In the genomic region with DNA sequence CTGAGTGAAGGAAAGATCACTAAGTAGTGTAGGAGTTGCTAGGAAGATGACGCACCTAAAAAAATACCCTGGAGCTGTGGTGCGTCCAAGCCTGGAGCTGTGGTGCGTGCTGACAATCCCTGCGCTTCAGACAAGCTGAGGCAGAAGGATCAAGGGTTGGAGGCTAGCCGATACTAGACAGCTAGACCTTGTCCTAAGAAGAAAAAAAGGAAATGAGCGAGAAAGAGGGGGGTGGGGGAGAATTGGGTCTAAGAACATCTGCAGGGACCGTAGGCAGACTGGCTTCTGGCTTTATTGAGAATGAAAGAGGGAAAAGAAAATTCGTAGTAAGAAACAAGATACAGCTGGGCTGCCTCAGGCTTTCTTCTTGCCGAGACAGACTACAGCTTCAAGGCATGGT, we compare ENCODE assay signal across 22 mouse cellular contexts. TPM values are rescaled to one million over a fixed set of nuclear protein-coding genes. Genes with fewer than 3 reads are reported as not detected.
A peak's percentile ranks its signal among the peaks of the same experiment; 100 is the strongest.
DNase-seq lines count a peak whose midpoint lies in the region; ATAC-seq and TF ChIP-seq lines count a peak whose summit lies in the region.
"Had no signal": no experiment of that assay in that cellular context is flagged by ENCODE, and none has a peak within 500 bp of the region (broad histone marks: within the 10 kb centered on the region; RNA-seq: fewer than 3 reads in every experiment).

No protein-coding gene starts in this region.

- 61% methylated on average over 9 of the region's 9 CpGs for WGBS in forebrain, embryonic 10.5 days
- WGBS in forebrain, embryonic 16.5 days = 64% methylated on average over 9 of the region's 9 CpGs
- WGBS in kidney, postnatal 0 days = 25% methylated on average over 9 of the region's 9 CpGs
- 54% methylated on average over 9 of the region's 9 CpGs for WGBS in stomach, embryonic 15.5 days
- WGBS in stomach, postnatal 0 days = 48% methylated on average over 9 of the region's 9 CpGs
- WGBS in stomach, embryonic 16.5 days = 43% methylated on average over 9 of the region's 9 CpGs

- no peaks in the 10 kb centered on the region for H3K9me3 ChIP-seq in forebrain, embryonic 10.5 days
- no peaks in the 10 kb centered on the region for H3K9me3 ChIP-seq in forebrain, embryonic 16.5 days (ENCODE audit: control insufficient read depth, low read length)
- H3K9me3 ChIP-seq in kidney, postnatal 0 days (replicated peaks; ENCODE audit: low read length) = no peaks in the 10 kb centered on the region
- no peaks in the 10 kb centered on the region for H3K9me3 ChIP-seq in stomach, embryonic 15.5 days
- no peaks in the 10 kb centered on the region for H3K9me3 ChIP-seq in stomach, postnatal 0 days (ENCODE audit: control insufficient read depth, low read length)
- H3K9me3 ChIP-seq in stomach, embryonic 16.5 days (replicated peaks; ENCODE audit: control insufficient read depth, low read length) = no peaks in the 10 kb centered on the region
- H3K9me3 ChIP-seq: heart, embryonic 12.5 days; hindbrain, embryonic 12.5 days; limb, embryonic 15.5 days; liver, embryonic 15.5 days had no signal

- no peak overlapping the region for H3K4me3 ChIP-seq in forebrain, embryonic 10.5 days
- H3K4me3 ChIP-seq in forebrain, embryonic 16.5 days (replicated peaks; ENCODE audit: low read length) = no peak overlapping the region
- H3K4me3 ChIP-seq in kidney, postnatal 0 days (replicated peaks; ENCODE audit: low read depth, low read length) = no peak overlapping the region
- no peak overlapping the region for H3K4me3 ChIP-seq in stomach, embryonic 15.5 days (replicated peaks)
- H3K4me3 ChIP-seq in stomach, postnatal 0 days (ENCODE audit: low read depth, low read length) = no peak overlapping the region
- H3K4me3 ChIP-seq in stomach, embryonic 16.5 days (replicated peaks; ENCODE audit: low read length) = no peak overlapping the region
- H3K4me3 ChIP-seq: gastrocnemius, adult 2 months; heart, embryonic 12.5 days; hindbrain, embryonic 12.5 days; limb, embryonic 15.5 days; liver, embryonic 15.5 days; myocyte had no signal

- H3K4me1 ChIP-seq in forebrain, embryonic 10.5 days = peaks cover 69% of the 10 kb centered on the region
- peaks cover 20% of the 10 kb centered on the region for H3K4me1 ChIP-seq in forebrain, embryonic 16.5 days (replicated peaks; ENCODE audit: control insufficient read depth, insufficient read depth, low read length)
- H3K4me1 ChIP-seq in kidney, postnatal 0 days (replicated peaks; ENCODE audit: insufficient read depth, low read length) = peaks cover 30% of the 10 kb centered on the region
- H3K4me1 ChIP-seq in stomach, embryonic 15.5 days = no peaks in the 10 kb centered on the region
- H3K4me1 ChIP-seq in stomach, postnatal 0 days (replicated peaks; ENCODE audit: control insufficient read depth, insufficient read depth) = no peaks in the 10 kb centered on the region
- H3K4me1 ChIP-seq in stomach, embryonic 16.5 days (ENCODE audit: control insufficient read depth, insufficient read depth, low read length) = peaks cover 5% of the 10 kb centered on the region; the same call in 1 of the 2 replicates
- H3K4me1 ChIP-seq: liver, embryonic 15.5 days had no signal

- no peak for DNase-seq in forebrain, embryonic 10.5 days (ENCODE audit: extremely low spot score, low spot score)
- DNase-seq in kidney, postnatal 0 days (ENCODE audit: low spot score) = peak; percentile 64
- DNase-seq in kidney, postnatal 14 days = no peak
- DNase-seq in stomach, postnatal 0 days (ENCODE audit: low spot score) = no peak
- DNase-seq in cerebellum, adult 9-11 months = no peak
- DNase-seq: adrenal gland, postnatal 10 days; cerebellum, adult 9-10 months; gastrocnemius, adult 2 months; heart, adult 11 months; heart, postnatal 14 days; kidney, adult 9 months; midbrain, embryonic 14.5 days; thymus, postnatal 4 days had no signal

- no peaks in the 10 kb centered on the region for H3K36me3 ChIP-seq in forebrain, embryonic 10.5 days (replicated peaks)
- H3K36me3 ChIP-seq in forebrain, embryonic 16.5 days (ENCODE audit: control insufficient read depth, insufficient read depth) = no peaks in the 10 kb centered on the region
- no peaks in the 10 kb centered on the region for H3K36me3 ChIP-seq in kidney, postnatal 0 days (ENCODE audit: insufficient read depth, low read length)
- no peaks in the 10 kb centered on the region for H3K36me3 ChIP-seq in stomach, embryonic 15.5 days
- no peaks in the 10 kb centered on the region for H3K36me3 ChIP-seq in stomach, postnatal 0 days (ENCODE audit: control insufficient read depth, insufficient read depth, low read length)
- no peaks in the 10 kb centered on the region for H3K36me3 ChIP-seq in stomach, embryonic 16.5 days (ENCODE audit: control insufficient read depth, insufficient read depth, low read length)
- H3K36me3 ChIP-seq: heart, embryonic 12.5 days; hindbrain, embryonic 12.5 days; limb, embryonic 15.5 days; liver, embryonic 15.5 days had no signal

- TF ChIP-seq EP300 in stomach, postnatal 0 days (optimal IDR thresholded peaks at IDR 0.05) = no peak

- no peak overlapping the region for H3K9ac ChIP-seq in forebrain, embryonic 16.5 days (replicated peaks; ENCODE audit: low read depth, low read length)
- no peak overlapping the region for H3K9ac ChIP-seq in kidney, postnatal 0 days (ENCODE audit: low read depth, low read length)
- H3K9ac ChIP-seq in stomach, embryonic 15.5 days = no peak overlapping the region
- no peak overlapping the region for H3K9ac ChIP-seq in stomach, postnatal 0 days (ENCODE audit: low read length)
- no peak overlapping the region for H3K9ac ChIP-seq in stomach, embryonic 16.5 days (ENCODE audit: low read length)
- H3K9ac ChIP-seq: heart, embryonic 12.5 days; hindbrain, embryonic 12.5 days; limb, embryonic 15.5 days; liver, embryonic 15.5 days had no signal

- no peaks in the 10 kb centered on the region for H3K27me3 ChIP-seq in forebrain, embryonic 10.5 days (ENCODE audit: poor library complexity, severe bottlenecking)
- no peaks in the 10 kb centered on the region for H3K27me3 ChIP-seq in forebrain, embryonic 16.5 days (replicated peaks; ENCODE audit: control insufficient read depth, insufficient read depth, low read length)
- H3K27me3 ChIP-seq in kidney, postnatal 0 days (ENCODE audit: insufficient read depth, low read length) = no peaks in the 10 kb centered on the region
- no peaks in the 10 kb centered on the region for H3K27me3 ChIP-seq in stomach, embryonic 15.5 days (replicated peaks)
- H3K27me3 ChIP-seq in stomach, postnatal 0 days (ENCODE audit: control insufficient read depth, insufficient read depth, low read length) = no peaks in the 10 kb centered on the region
- H3K27me3 ChIP-seq in stomach, embryonic 16.5 days (ENCODE audit: control insufficient read depth, insufficient read depth, low read length) = no peaks in the 10 kb centered on the region
- H3K27me3 ChIP-seq: heart, embryonic 12.5 days; hindbrain, embryonic 12.5 days; limb, embryonic 15.5 days; liver, embryonic 15.5 days had no signal

- no peak for TF ChIP-seq CTCF in kidney, postnatal 0 days (IDR thresholded peaks at IDR 0.05; ENCODE audit: low read depth)
- no peak for TF ChIP-seq CTCF in stomach, postnatal 0 days (IDR thresholded peaks at IDR 0.05; ENCODE audit: low read depth)

- no peak overlapping the region for H3K4me2 ChIP-seq in forebrain, embryonic 16.5 days (ENCODE audit: low read length)
- 0 out of 2 replicates have a peak overlapping the region, but pooled peaks have one; percentile 18 for H3K4me2 ChIP-seq in kidney, postnatal 0 days (ENCODE audit: low read length)
- no peak overlapping the region for H3K4me2 ChIP-seq in stomach, embryonic 15.5 days
- no peak overlapping the region for H3K4me2 ChIP-seq in stomach, postnatal 0 days (replicated peaks; ENCODE audit: low read depth)
- no peak overlapping the region for H3K4me2 ChIP-seq in stomach, embryonic 16.5 days (ENCODE audit: low read depth, low read length)
- H3K4me2 ChIP-seq: heart, embryonic 12.5 days; hindbrain, embryonic 12.5 days; limb, embryonic 15.5 days; liver, embryonic 15.5 days had no signal

- ATAC-seq in forebrain, embryonic 16.5 days = no peak
- ATAC-seq in kidney, postnatal 0 days (replicated peaks; ENCODE audit: low FRiP score, low read depth) = no peak
- ATAC-seq in stomach, embryonic 15.5 days (ENCODE audit: insufficient read depth, low FRiP score, low read depth) = peak; percentile 31; the same call in 1 of the 2 replicates
- no peak for ATAC-seq in stomach, postnatal 0 days (ENCODE audit: low FRiP score, low TSS enrichment)
- ATAC-seq in stomach, embryonic 16.5 days (ENCODE audit: insufficient read depth, low FRiP score) = peak; percentile 13; the same call in 1 of the 2 replicates
- ATAC-seq: activated CD4-positive, CD25-positive, alpha-beta regulatory T cell, adult 4 months had no signal

- H3K27ac ChIP-seq in forebrain, embryonic 10.5 days = peak overlapping the region; percentile 86
- no peak overlapping the region for H3K27ac ChIP-seq in forebrain, embryonic 16.5 days (ENCODE audit: low read length)
- 0 out of 2 replicates have a peak overlapping the region, but pooled peaks have one; percentile 47 for H3K27ac ChIP-seq in kidney, postnatal 0 days
- no peak overlapping the region for H3K27ac ChIP-seq in stomach, embryonic 15.5 days
- H3K27ac ChIP-seq in stomach, postnatal 0 days (replicated peaks) = no peak overlapping the region
- H3K27ac ChIP-seq in stomach, embryonic 16.5 days (ENCODE audit: low read length) = no peak overlapping the region
- H3K27ac ChIP-seq: gastrocnemius, adult 2 months; hindbrain, embryonic 12.5 days; limb, embryonic 15.5 days; liver, embryonic 15.5 days had no signal

RNA-seq across cellular contexts. Expression of gene Kctd15, which starts 58.0 kb away (rescaled TPM):
- 57.1 and 61.0 TPM in 2 replicates for polyA plus RNA-seq in forebrain, embryonic 10.5 days (2016; fragmentation: Nextera tagmentation; extraction: Ambion mirVana)
- 25.2 and 28.1 TPM in 2 replicates for polyA plus RNA-seq in forebrain, embryonic 16.5 days (2015; fragmentation: Nextera tagmentation; extraction: Ambion mirVana)
- polyA plus RNA-seq in kidney, postnatal 0 days (2015; fragmentation: Nextera tagmentation; extraction: Ambion mirVana) = 24.7 and 26.8 TPM in 2 replicates
- 19.2 and 20.3 TPM in 2 replicates for polyA plus RNA-seq in stomach, embryonic 15.5 days (2015; fragmentation: Nextera tagmentation; extraction: Ambion mirVana)
- polyA plus RNA-seq in stomach, postnatal 0 days (2015; fragmentation: Nextera tagmentation; extraction: Ambion mirVana) = 17.5 and 17.9 TPM in 2 replicates
- polyA plus RNA-seq in stomach, embryonic 16.5 days (2015; fragmentation: Nextera tagmentation; extraction: Ambion mirVana) = 18.5 and 26.0 TPM in 2 replicates
- polyA plus RNA-seq: activated CD4-positive, CD25-positive, alpha-beta regulatory T cell, adult 4 months had no signal

Comparison
In these comparisons a context has a peak if more than half of its experiments do, and no peak if none do; other contexts are left out.
1. H3K27ac ChIP-seq: peak in forebrain, embryonic 10.5 days (single experiment) and kidney, postnatal 0 days (single experiment); none in forebrain, embryonic 16.5 days (single experiment), stomach, embryonic 15.5 days (single experiment), stomach, postnatal 0 days (single experiment) and stomach, embryonic 16.5 days (single experiment).
2. ATAC-seq: peak in stomach, embryonic 15.5 days (single experiment) and stomach, embryonic 16.5 days (single experiment); none in forebrain, embryonic 16.5 days (single experiment), kidney, postnatal 0 days (single experiment) and stomach, postnatal 0 days (single experiment).